Mouse (Mus musculus) frontal cortex, postnatal 14 days (tissue): Measurements from ENCODE around the gene Pidd1.
A peak's percentile ranks its signal among the peaks of the same experiment; 100 is the strongest.

Experiments used
- DNase-seq, 2 experiments: peaks; one replicate each; pipeline ENCODE4 v3.0.0; 2022; ENCODE audit warnings: low spot score in 2 of 2

The Pidd1 gene

GRCm38 (mm10) chr7:141435856-141436522, 7.8 kb downstream of the Pidd1 start:
- DNase-seq: no peak

GRCm38 (mm10) chr7:141435129-141435855, 8.5 kb downstream of the Pidd1 start:
- peak in 1 of 2 experiments; percentile 40 for DNase-seq

GRCm38 (mm10) chr7:141434464-141434863, 9.4 kb downstream of the Pidd1 start:
- peak; percentile 46 to 58 for DNase-seq

GRCm38 (mm10) chr7:141433517-141434400, 10.1 kb downstream of the Pidd1 start:
- peak in 1 of 2 experiments; percentile 31 for DNase-seq

GRCm38 (mm10) chr7:141432741-141433516, 10.9 kb downstream of the Pidd1 start:
- DNase-seq: peak in 1 of 2 experiments; percentile 16

GRCm38 (mm10) chr7:141432186-141432611, 11.6 kb downstream of the Pidd1 start:
- DNase-seq: peak in 1 of 2 experiments; percentile 7

GRCm38 (mm10) chr7:141431434-141432185, 12.2 kb downstream of the Pidd1 start:
- DNase-seq: peak in 1 of 2 experiments; percentile 9

GRCm38 (mm10) chr7:141430585-141431240, 13.1 kb downstream of the Pidd1 start:
- DNase-seq: no peak

- no peak for DNase-seq
Observed at GRCm38 (mm10) chr7:141429840-141430584, 13.8 kb downstream of the Pidd1 start.

- peak; percentile 82 to 87 for DNase-seq
Observed at GRCm38 (mm10) chr7:141429310-141429709, 14.5 kb downstream of the Pidd1 start, which contains the start of gene Cend1. Gene Cend1 (minus strand): TSS chr7:141429491.

GRCm38 (mm10) chr7:141428701-141429100, 15.1 kb downstream of the Pidd1 start:
- no peak for DNase-seq

- DNase-seq: no peak
Observed at GRCm38 (mm10) chr7:141426948-141427730, 16.7 kb downstream of the Pidd1 start.

GRCm38 (mm10) chr7:141423811-141424210, 20.0 kb downstream of the Pidd1 start:
- DNase-seq: no peak

- no peak for DNase-seq
Observed at GRCm38 (mm10) chr7:141420030-141420702, 23.7 kb downstream of the Pidd1 start.

- DNase-seq: no peak
Observed at GRCm38 (mm10) chr7:141418970-141419369, 24.9 kb downstream of the Pidd1 start.

GRCm38 (mm10) chr7:141417731-141418681, 25.8 kb downstream of the Pidd1 start:
- no peak for DNase-seq
